Mouse (Mus musculus): Measurements from ENCODE around the gene Rhot2.

The Rhot2 gene

DNA sequence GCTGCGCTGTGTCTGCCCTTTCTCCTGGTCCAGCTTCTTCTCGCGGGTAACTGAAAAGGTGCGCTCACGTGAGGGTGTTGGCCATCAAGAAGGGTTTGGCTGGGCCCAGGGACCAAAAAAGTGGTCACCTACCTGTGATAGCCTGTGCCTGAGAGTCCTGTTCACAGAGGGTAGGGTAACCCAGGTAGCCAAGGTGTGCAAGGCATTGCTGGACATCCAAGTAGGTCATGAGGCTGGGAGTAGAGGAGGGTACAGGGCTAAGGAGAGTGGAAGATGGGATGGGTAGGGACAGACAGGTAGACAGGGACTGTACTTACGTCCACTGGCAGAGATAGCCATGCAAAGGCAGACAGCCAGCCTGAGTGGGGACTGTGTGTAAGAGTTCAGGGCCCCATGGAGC lies 4.1 kb downstream of the Rhot2 start:
- no peak for DNase-seq

DNA sequence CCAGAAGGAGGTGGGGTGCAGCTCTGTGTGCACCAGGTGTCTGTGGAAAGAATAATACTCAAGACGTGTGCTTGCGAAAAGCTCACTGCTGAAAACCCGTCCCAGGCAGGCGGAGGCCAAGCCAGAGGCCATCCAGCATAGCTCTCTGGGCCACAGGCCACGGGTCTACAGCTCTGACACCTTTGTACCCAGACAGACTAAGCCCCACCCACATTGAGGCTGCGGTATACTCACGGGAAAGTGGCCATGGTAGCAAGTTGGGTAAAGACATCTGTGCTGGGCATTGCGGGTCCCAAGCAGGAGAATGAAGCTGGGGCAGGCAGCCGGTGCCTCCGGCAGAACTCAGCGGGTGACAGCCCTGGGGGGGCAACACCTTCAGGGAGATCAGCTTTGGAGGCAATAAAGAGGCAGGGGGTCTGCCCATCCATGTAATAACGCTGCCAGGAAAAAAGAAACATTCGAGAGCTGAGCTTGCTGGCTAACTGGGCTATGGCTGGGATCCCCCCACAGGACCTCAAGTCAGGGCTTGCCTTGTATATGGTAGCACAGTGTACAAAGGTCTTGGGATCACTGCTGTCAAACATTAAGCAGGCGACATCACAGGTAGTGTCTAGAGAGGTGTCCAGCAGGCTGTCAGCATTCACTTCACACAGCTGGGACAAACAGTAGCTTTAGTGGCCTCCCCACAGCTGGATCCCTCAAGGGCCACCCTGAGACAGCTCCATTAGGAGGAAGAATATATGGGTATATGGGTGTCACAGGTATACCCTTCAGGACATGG lies 5.0 kb downstream of the Rhot2 start:
- DNase-seq: peak; percentile 55

GRCm38 (mm10) chr17:25838904-25839303 lies 5.7 kb downstream of the Rhot2 start:
- DNase-seq: no peak

DNA sequence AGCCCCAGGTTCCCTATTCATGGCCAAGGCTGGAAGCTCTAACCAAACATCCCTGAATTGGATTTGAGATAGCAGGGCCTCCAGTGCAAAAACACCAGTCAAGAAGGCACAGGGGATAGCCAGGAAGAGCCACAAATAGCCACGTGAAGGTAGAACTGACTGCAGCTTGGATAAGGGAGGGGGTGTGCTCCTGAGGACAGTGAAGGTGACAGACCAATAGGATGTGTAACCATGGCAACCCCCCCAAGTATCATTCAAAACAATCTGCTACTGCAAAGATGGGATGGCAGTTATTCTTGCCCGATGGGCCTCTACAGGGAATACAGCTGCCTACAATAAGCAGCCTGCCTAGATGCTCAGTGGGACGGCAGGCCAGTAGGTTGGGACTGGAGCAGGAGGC lies 7.1 kb downstream of the Rhot2 start:
- DNase-seq: no peak

DNA sequence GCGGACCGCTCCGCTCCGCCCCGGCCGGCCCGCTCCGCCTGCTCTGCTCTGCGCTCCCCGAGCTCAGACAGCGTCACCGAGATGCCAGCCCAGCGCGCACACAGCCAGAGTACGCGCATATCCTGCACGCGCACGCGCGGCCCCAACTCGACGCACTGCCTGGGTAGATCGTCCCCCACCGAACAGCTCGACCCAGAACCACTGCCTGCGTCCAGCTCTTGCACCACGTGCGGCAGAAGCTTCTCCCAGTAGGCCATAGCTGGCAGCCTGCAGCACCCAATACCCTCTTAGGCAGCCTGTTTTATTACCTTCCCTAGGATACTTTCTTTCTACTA lies 7.6 kb downstream of the Rhot2 start, which contains the start of gene Rhbdl1:
Gene Rhbdl1 (minus strand): TSS at position 220 of the 335 bp plus-strand sequence.
- DNase-seq: peak; percentile 90

GRCm38 (mm10) chr17:25836397-25837075 lies 8.1 kb downstream of the Rhot2 start:
- DNase-seq: no peak

GRCm38 (mm10) chr17:25835816-25836215 lies 8.8 kb downstream of the Rhot2 start:
- DNase-seq: peak; percentile 63

DNA sequence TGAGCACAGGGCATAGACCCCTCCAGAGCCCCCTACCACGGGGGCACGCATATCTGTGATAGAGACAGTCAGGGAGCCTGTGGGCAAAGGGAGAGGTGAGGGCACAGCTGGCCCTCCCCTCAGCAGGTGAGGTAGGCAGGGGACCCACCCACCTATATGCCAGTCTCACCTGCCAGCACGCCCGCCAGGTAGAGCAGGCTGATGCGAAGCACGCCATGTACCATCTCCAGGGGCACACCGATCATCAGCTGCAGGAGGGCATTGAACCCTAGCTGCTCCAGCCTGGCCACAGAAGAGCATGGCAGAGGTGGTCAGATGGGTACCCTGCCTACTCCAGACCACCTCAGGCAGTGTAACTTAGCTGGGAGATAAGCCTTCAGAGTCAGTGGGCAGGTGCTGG lies 9.3 kb downstream of the Rhot2 start:
- DNase-seq: no peak

- peak; percentile 76 for DNase-seq
Measured at GRCm38 (mm10) chr17:25834595-25835222, 9.9 kb downstream of the Rhot2 start.

DNA sequence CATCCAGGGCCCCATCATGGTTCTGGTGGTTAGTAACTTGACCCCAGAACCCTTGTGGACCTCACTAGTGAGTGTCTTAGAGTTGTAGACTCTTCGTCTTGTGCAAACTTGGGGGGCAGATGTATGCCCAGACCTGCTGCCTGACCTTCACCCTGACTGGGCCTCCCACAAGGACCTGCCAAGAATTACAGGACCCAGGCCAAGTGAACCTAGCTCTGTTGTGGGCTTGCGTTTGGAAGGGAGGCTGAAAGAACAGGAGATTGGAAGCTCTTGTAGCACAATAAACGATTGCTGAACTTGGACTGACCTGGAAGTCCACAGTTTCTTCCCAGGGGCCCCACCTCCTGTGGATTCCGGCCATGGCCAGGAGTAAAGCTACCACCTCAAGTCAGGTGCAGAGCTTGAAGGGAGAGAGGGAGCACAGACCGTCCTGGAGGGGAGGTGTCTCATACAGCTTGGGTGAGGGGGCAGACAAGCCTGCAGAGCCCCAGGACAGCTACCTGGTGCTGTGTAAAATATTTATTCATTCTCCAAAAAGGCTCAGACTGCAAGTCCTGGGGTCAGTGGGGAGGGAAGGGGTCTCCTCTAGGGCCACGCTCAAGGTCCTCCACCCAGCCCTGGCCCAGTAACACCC lies 10.6 kb downstream of the Rhot2 start:
- DNase-seq: peak; percentile 75

DNA sequence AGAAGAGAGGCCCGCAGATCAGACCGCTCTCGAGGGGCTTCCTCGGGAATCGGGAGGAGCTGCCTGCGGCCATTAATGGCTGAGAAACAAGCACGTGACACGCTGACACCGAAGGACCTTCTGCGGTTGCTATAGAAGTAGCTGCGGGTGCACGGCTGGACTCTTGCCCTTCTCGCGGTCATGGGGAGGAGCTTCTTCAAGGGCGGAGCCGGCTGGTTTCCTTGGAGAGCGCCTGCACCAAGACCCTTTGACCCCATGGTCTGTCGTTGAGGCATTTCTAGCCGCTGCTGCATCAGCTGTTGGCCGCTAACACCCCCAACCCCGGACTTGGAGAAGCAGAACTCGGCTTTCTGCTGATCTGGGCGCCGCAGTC lies 11.4 kb downstream of the Rhot2 start, which contains the start of gene Stub1:
Gene Stub1 (minus strand): TSS at position 114 of the 373 bp plus-strand sequence.
- DNase-seq: no peak

DNA sequence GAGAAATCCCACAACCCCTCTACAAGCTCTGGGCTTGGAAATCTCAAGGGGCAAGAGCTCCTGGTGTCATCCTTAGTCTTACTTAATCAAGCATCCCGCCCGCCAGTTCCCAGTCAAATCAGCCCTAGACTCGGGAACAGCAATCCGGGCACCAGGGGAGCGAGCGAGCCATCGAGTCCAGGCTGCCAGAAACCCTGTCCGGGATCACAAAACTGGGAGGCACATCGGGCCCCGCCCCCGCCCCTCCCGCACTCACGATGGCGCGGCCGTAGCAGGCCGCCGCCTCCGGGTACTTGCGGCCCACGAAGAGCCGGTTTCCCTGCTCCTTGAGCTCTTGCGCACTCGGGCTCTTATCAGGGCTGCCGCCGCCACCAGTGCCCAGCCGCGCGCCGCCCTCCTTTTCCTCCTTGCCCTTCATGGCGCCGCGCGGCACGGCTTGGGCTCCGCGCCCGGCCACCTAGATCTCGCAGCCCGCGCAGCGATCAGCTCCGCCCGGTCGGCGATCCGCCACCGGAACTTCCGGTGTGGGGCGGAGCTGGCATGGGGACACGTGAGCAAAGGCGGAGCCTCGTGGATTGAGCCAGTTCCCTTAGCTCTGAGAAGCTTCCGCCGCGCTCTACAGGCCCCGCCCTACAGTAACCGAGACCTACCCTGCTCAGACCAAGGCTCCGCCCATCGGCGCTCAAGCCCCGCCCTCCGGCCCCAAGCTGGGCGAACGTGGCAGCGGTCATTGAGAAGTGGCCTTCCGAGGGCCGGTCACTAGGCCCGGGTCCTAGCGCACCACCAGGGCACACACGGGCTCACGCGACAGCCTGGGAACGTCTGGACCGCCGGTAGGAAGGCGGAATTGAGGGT lies 12.0 kb downstream of the Rhot2 start:
- DNase-seq: peak; percentile 99

GRCm38 (mm10) chr17:25831451-25832281 lies 13.0 kb downstream of the Rhot2 start:
- DNase-seq: peak; percentile 80

DNA sequence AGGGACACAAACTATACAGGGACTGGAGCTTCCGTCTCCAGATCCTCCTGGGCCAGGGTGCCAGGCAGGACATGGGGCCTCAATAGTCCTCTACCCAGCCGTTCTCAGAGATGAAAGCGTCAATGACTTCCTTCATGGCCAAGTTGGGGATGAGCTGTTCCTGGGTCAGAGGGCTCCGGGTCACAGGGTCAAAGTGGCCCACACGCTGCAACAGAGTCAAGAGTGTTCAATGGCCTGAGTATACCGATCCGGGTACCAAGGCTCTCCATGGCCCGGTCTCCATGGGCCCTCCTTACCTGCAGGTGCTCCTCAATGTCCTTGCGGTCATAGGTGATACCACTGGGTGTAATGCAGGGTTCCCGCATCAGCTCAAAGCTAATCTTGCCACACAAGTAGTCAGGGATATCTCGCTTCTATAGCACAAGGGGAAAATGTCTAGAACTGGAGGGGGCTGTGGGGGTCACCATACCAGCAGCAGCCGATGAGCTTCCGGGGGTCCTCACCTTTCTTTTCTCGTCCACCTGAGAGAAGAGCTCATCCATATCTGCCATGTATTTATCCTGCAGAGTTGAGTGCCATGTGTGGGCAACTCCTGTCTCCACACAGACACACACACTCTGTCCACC lies 13.7 kb downstream of the Rhot2 start:
- DNase-seq: peak; percentile 59

- peak; percentile 58 for DNase-seq
Measured at GRCm38 (mm10) chr17:25830200-25830753, 14.4 kb downstream of the Rhot2 start.

GRCm38 (mm10) chr17:25829558-25830017 lies 15.1 kb downstream of the Rhot2 start:
- peak; percentile 59 for DNase-seq

- DNase-seq: peak; percentile 80
Measured at GRCm38 (mm10) chr17:25828712-25829557, 15.7 kb downstream of the Rhot2 start, which contains the start of gene Jmjd8. Gene Jmjd8, plus strand, starts transcription at chr17:25828867.

GRCm38 (mm10) chr17:25828223-25828594 lies 16.4 kb downstream of the Rhot2 start:
- DNase-seq: peak; percentile 70

DNA sequence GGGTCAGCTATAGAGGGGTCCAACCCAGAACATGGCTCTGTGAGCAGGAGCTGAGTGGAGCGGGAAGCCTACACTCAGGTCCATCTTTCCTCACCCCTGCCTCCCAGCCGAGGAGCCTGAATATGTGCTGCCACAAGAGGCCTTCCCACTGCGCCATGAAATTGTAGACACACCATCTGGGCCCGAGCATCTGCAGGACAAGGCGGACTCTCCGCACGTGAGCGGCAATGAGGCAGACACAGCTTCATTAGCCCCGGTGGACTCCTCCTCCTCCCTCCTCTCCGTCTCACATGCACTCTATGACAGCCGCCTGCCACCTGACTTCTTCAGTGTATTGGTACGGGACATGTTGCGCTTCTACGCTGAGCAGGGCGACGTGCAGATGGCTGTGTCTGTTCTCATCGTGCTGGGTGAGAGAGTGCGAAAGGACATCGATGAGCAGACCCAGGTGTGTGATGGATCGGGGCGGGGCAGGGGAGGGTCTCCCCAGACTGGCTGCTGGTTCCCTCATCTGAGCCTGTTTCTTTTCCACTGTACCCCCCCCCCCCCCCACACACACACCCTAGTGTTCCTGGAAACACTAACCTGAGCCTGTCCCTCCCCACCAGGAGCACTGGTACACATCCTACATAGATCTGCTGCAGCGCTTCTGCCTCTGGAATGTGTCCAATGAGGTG lies 17.0 kb downstream of the Rhot2 start:
- DNase-seq: peak; percentile 64

Data from cerebellum, adult 11-12 months (tissue).